Mouse (Mus musculus) cerebellum, postnatal 25 days (tissue): Measurements from ENCODE around the gene Apc2.
"Not testable (repeated sequence)": the region's sequence is repeated elsewhere in the genome, so short reads cannot be mapped to it uniquely, and the experiment has no call there.

Experiments
- DNase-seq, 2 experiments: peaks; one replicate each; pipeline ENCODE4 v3.0.0; 2021; ENCODE audit warnings: mixed read lengths in 2 of 2

Gene Apc2

DNA sequence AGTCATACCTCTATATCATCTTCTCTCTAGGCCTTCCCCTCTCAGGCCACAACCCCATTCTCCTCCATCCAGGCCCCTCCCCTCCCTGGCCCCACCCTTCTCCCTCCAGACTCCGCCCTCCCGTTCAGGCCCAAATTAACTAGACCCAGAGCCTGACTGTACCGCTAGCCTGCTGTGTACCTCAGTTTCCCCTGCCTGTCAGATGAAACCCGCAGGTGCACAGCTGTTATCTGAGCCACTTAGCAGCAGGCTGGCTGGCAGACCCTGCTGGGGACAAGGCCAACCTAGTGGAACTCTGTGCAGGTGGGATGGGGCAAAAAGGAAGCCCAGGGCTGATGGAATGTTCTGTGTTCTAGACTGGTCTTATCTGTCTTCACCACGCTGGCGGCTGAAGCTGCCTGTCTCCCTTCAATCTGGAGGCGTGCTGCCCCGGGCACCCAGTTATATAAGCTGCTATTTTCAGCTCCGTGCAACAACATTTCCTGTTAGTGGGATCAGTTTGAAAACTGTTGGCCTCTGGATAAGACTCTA, 48.4 kb downstream of the Apc2 start:
- no peak for DNase-seq

DNA sequence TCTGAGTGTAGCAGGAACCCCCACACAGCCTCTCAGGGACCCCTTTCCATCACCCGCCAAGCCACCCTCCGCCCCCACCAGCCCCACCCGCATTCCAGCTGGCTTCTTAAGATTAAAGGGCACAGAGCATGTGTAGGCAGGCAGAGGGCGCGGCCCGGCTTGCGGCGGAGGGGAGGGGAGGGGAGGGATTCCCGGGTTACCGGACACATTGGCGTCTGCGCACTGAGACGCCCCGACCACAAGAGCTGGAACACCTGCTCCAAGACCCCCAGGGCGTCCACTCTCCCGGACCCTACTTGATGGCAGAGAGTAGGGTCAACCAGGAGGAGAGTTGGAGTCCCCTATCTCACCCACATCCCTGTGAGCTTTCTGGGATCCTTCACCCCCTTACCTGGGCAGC, 49.3 kb downstream of the Apc2 start:
- no peak for DNase-seq

DNA sequence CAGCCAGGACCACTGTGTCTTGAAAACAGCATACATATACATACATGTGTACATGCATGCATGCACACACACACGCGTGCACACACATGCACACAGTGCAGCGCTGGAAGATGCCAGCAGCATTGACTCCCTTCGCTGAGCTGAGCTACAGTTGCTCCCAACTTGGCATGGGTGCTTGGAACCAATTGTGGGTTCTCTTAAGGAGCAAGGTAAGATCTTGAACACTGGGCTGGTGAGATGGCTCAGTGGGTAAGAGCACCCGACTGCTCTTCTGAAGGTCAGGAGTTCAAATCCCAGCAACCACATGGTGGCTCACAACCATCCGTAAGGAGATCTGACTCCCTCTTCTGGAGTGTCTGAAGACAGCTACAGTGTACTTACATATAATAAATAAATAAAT, 50.2 kb downstream of the Apc2 start:
- DNase-seq, result not testable (repeated sequence)

DNA sequence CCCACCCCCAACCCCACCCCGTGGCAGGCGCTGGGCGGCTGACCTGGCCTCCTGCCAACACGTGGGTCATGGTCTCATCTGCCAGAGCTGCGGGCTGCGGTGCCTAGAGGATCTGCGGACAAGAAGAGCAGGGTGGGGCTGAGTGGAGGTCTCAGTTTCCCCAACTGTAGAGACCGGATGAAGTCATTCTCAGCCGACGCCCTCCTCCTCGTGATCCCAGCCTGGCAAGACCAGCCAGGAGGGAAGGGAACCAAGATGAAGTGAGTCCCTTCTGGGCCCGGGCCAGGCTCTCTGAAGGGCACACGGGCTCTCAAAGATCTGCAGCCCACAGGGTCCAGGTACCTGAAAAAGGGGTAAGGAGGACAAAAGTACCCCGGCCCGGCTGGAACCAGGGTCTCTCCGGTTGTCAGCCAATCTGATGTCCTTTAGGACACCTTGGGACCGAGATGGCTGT, 51.8 kb downstream of the Apc2 start:
- no peak for DNase-seq

DNA sequence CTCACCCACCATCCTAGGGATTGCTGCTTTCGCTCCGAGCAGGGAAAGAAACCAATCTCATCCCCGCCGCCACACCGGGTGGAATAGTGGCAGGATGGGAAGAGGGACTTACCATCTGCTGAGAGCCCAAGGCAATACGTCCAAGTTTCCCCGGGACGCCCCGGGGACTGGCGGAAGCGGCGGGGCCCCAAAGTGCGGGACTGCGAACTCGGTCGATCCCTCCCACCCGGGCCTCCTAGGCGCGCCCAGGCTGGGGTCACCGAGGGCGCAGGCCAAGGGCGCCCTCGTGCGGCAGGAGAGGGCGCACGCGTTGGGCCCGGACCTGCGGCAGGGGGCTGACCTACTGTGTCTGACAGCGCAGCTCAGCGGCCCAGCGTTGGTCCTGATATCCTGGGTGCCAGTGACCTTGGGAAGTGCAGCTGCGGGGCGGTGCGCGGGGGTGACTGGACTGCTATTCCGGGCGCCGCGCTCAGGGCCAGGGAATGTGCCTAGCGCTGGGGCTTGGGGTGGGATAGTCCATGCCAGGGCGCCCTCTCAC, 52.5 kb downstream of the Apc2 start, which contains the start of gene Adamtsl5:
Gene Adamtsl5, minus strand, starts transcription at position 169 of the 538 bp plus-strand sequence.
- peak; percentile 54 to 69 for DNase-seq

- DNase-seq, result no peak
Observed at GRCm38 (mm10) chr10:80348981-80349380, 53.2 kb downstream of the Apc2 start.

- peak; percentile 90 to 93 for DNase-seq
Observed at GRCm38 (mm10) chr10:80350292-80350691, 54.5 kb downstream of the Apc2 start.

DNA sequence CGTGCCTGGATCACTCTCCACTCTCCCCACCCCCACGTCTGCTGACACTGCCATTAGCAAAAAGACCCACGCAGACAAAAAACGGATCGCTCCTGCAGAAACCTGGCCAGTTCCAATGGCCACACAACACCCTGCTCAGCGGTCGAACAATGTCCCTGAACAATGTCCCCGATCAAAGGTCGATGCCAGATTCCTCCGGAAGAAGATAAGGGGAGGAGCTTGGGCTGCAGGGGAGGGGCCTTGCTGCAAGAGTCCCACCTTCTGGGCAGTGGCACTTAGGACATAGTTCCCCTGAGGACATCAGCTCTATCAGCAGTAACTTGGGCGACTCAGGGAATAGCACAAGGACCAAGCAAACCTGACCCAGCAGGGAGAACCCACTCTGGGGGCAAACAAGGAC, 56.1 kb downstream of the Apc2 start:
- no peak for DNase-seq

- DNase-seq, result no peak
Observed at GRCm38 (mm10) chr10:80352727-80353126, 57.0 kb downstream of the Apc2 start.

DNA sequence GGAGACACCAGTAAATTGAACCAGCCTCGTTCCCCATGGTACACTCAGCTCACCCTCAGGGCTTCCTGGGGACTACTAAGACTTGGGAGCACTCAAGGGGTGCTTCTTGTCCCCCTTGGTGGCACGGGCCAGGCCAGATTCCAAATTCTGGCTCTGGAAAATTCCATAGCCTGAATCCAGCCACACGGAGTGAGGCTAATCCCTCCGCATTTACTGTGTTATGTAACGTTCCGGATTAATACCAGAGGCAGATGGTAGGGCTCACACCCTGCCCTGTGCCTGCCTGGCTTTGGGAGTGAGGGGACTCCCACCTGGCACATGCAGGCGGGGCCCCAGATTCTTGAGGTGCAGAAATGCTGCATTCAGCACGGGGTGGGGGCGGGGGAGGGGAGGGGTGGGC, 59.7 kb downstream of the Apc2 start:
- DNase-seq, result peak; percentile 72 to 77

- peak; percentile 81 to 83 for DNase-seq
Observed at GRCm38 (mm10) chr10:80356001-80356682, 60.4 kb downstream of the Apc2 start, which contains the start of gene Plk5. Gene Plk5 (plus strand): TSS chr10:80356459.

DNA sequence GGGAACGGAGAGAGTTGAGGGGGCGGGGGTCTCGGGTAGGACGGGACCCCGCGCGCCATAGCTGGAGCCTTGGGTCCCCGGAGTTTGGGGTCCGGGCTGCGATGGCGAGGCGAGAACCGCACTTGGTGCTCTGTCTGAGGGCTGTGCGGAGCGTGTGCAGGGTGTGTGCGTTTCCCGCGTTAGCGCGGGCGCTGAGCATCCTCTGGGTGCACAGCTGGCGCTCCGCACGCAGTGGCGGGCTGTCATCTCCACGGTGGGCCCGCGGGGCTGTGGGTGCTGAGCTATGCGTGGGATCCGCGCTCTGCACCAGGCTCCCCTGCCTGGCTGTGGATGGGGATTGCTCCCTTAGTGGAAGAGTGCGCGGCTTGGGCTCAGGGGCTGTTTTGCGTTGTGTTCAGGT, 61.0 kb downstream of the Apc2 start:
- DNase-seq, result no peak

DNA sequence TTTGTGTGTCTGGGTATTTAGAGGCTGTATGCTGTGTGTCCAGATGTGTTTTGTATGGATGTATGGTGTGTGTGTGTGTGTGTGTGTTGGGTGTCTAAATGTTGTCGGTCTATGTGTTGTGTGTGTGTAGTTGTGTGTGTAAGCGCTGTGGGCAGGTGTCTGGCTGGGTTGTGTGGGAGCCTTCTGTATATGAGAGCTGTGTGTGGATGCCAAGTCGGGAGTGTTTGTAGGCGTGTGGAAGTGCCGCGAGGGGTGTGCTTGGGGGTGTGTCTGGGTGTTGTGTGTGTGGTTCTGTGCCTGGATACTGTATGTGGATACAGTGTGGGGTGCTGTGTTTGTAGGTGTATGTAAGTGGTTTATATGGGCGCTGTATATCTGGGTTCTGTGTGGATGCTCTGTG, 61.6 kb downstream of the Apc2 start:
- DNase-seq, result no peak

DNA sequence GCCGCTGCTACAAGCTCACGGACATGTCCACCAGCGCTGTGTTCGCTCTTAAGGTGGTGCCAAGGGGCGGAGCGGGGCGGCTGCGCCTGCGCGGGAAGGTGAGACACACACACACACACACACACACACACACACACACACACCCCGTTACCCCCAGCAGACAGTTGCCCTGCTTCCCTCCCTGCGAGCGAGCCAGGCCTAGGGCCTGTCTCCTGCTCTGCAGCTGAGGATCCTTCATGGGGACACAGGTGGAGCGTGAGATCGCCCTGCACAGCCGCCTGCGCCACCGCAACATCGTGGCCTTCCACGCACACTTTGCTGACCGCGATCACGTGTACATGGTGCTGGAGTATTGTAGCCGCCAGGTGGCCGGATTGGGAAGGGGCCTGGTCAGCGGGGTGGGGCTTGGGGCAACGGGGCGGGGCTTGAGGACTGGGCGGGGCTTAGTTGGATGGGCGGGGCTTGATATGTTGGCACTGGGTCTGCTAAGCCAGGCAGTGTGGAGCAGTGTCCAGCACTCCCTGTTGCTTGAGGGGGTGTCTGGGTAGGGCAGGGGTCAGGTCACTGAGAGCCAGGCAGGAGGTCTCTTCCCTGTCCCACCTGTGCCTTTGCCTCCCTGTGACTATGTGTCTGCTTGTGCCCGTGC, 62.3 kb downstream of the Apc2 start:
- peak; percentile 73 to 83 for DNase-seq

DNA sequence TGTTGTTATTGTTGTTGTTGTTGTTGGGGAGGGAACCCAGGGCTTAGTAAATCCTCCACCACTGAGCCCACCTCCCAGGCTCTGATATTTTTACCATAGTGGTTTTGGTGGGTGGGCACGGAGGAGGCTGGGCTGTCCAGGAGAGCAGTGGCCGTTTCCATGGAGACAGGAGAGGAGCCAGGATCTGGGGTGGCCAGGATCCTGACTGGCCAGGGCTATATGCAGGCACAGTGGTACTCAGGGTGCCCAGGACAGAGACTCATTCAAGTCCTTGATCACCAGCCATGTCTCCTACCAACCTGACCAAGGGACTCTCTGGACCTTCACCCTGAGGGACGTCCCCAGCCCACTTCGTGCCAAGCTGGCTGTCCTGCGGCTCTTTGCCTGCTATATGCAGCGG, 68.0 kb downstream of the Apc2 start:
- DNase-seq, result no peak

- no peak for DNase-seq
Observed at GRCm38 (mm10) chr10:80365736-80366135, 70.0 kb downstream of the Apc2 start.
